Mouse (Mus musculus) heart, embryonic 14.5 days (tissue): ENCODE data around the gene Sec22b. TPM values are rescaled to one million over a fixed set of nuclear protein-coding genes. Genes with fewer than 3 reads are reported as not detected.

Experiments
- ATAC-seq: fragments of 200-750 bp; cut with Nextera tagmentation; 2 replicates; pipeline ENCODE4 v1.8.0; 2017; ENCODE audit warnings: low read depth, moderate TSS enrichment; ENCODE audit not compliant: insufficient number of reproducible peaks, insufficient read depth, low FRiP score
- H3K27ac ChIP-seq, 2 experiments: fragments of 200-500 bp in 1 of 2; fragments of 300-500 bp in 1 of 2; sonication (generic) in 1 of 2; replicated peaks in 1 of 2; 2 replicates each; pipeline ENCODE4 v1.5.1; 2012 to 2014; ENCODE audit warnings: low read depth in 2 of 2, low read length in 2 of 2, control low read depth in 1 of 2, mild to moderate bottlenecking in 1 of 2, mixed read lengths in 1 of 2; ENCODE audit not compliant: control insufficient read depth in 1 of 2, insufficient read depth in 1 of 2
- H3K27me3 ChIP-seq: fragments of 300-500 bp; sonication (generic); 2 replicates; pipeline ENCODE4 v1.6.1; 2014; ENCODE audit warnings: mild to moderate bottlenecking, low read length, control low read depth; ENCODE audit not compliant: control insufficient read depth, insufficient read depth
- H3K36me3 ChIP-seq: fragments of 300-500 bp; sonication (generic); 2 replicates; pipeline ENCODE4 v1.6.1; 2014; ENCODE audit warnings: mild to moderate bottlenecking, control low read depth, low read length, mixed read lengths; ENCODE audit not compliant: control insufficient read depth, insufficient read depth
- H3K4me1 ChIP-seq, 2 experiments: fragments of 200-500 bp in 1 of 2; fragments of 300-500 bp in 1 of 2; sonication (generic) in 1 of 2; 2 replicates each; pipeline ENCODE4 v1.6.1; 2012 to 2014; ENCODE audit warnings: low read length in 2 of 2, control low read depth in 1 of 2, mixed read lengths in 1 of 2; ENCODE audit not compliant: control insufficient read depth in 2 of 2, insufficient read depth in 2 of 2
- H3K4me2 ChIP-seq: fragments of 300-500 bp; sonication (generic); 2 replicates; pipeline ENCODE4 v1.6.1; 2014; ENCODE audit warnings: mild to moderate bottlenecking, low read length
- H3K4me3 ChIP-seq, 2 experiments: fragments of 200-500 bp in 1 of 2; fragments of 300-500 bp in 1 of 2; sonication (generic) in 1 of 2; 2 replicates each; pipeline ENCODE4 v1.5.1; 2012 to 2014; ENCODE audit warnings: low read length in 2 of 2, mild to moderate bottlenecking in 2 of 2, control low read depth in 1 of 2, low read depth in 1 of 2, moderate library complexity in 1 of 2; ENCODE audit not compliant: control insufficient read depth in 1 of 2, insufficient read depth in 1 of 2
- H3K9ac ChIP-seq: fragments of 300-500 bp; sonication (generic); 2 replicates; pipeline ENCODE4 v1.6.1; 2014; ENCODE audit warnings: mild to moderate bottlenecking, low read length
- H3K9me3 ChIP-seq: fragments of 300-500 bp; sonication (generic); 2 replicates; pipeline ENCODE4 v1.6.1; 2016; ENCODE audit warnings: low read length, control low read depth; ENCODE audit not compliant: control insufficient read depth
- WGBS: fragments of 180-500 bp; shearing (Covaris S2); extraction: QIAGEN DNeasy Blood & Tissue Kit; methylation state at CpG from one replicate; pipeline ENCODE4 v1.1.7; 2014; 5-methylcytosine and 5-hydroxymethylcytosine counted together
- polyA plus RNA-seq: library from polyadenylated mRNA; unstranded; fragments of >200 nt; fragmentation: Nextera tagmentation; extraction: Ambion mirVana; gene quantifications from 2 replicates; pipeline ENCODE4 v1.2.1, GENCODE M21; 2014

Gene Sec22b
- polyA plus RNA-seq, 1 experiment from 2014 or later = 136 TPM

DNA sequence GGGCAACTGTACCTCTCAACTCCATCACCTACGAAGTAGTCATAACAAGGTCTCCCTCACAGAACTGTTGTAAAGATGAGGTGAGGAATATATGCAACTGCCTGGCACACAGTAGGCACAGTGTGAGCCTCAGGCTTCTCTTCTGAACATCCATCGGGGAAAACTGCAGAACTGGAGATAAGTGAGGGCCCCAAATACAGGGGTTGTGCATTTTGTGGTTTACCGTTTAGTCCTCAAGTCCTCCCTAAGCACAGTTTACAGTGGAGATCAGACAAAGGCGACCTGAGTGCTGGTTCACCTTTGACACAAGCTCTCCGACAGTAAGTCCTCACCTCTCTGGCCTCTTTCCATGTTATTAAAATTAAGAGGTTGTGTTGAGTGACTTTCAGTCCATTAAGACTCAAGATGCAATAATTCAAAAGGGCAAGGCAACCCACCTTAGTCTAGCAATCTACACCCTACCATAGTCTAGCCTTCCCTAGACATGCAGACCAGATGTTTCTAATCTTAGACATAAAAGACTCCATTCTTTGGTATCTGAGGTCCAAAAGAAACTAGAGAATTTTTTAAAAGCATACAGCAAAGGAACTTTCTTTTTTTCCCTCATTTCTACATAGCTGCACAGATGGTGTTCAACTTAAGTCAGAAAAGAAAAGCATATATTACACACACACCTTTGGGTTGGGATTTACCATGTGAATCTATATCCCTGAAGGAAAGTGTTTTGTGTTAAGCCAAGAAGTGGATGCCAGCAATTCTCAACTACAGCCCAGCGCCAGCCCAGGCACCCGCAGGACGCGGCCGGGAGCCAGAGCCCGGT lies 40.7 kb downstream of the Sec22b start:
- Histone ChIP-seq H3K36me3 (no peaks in the 10 kb centered on the region), H3K4me3 (peak overlapping the region; percentile 35 to 37), H3K4me2 (peak overlapping the region; percentile 69), H3K4me1 (peaks cover 17 to 29% of the 10 kb centered on the region in 2 experiments), H3K27me3 (no peaks in the 10 kb centered on the region), H3K9ac (peak overlapping the region; percentile 69), H3K27ac (peak overlapping the region; percentile 74), H3K9me3 (no peaks in the 10 kb centered on the region)
- no peak for ATAC-seq
- WGBS = 38% methylated on average over 11 of the region's 11 CpGs

DNA sequence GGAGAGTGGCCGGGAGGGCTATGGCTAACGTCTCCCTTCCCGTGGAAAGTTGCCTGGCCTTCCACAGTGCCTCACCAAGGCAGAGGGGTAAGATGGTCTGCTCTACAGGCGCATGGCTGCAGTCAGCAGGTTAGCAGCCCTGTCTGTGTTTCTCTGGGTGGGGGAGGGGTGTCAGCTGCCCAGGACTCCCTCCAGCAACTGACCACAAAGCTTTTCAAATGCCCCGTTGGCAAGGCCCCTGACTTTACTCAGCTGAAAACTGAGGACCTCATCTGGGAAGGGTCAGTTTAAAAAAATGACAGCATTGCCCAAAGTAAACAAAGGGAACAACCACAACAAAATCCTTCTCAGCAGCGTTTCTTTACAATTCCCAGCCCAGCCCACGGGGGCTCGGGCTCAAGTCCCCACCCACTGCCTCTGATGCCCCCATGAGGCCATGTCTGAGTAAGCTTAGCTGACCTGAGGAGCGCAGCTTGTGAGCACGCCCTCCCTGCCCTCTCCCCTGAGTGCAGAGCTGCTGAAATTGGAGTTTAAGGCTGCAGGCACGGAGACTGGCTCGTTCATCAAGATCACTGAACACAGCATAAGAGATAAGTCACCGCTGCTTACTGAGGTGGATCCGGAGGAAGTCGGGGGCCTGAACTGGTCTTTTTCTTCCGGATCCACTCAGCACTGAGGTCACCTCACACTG lies 41.4 kb downstream of the Sec22b start:
- peak; percentile 58; the same call in 1 of the 2 replicates for ATAC-seq
- 8% methylated on average over 16 of the region's 16 CpGs for WGBS
- H3K4me1 ChIP-seq = peaks cover 17 to 29% of the 10 kb centered on the region in 2 experiments

DNA sequence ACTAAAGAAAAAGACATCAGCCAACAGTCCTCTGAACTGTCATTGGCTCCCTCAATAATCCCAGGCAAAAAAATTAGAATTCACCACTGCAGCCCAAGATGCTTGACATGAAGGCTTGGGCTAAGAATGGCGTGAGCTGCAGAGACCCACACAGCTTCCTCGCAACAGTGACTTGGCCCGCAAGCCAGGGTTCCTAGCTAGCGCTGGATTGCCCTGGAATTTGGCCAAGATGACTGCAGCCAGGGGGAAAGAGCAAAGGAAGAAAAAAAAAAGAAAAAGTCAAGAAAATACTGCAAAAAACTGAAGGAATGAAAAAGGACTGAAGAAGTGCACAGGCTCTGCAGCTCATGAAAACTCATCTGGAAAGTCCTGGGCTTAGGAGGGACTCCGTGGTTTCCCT lies 43.5 kb downstream of the Sec22b start:
- Histone ChIP-seq H3K4me1 (peaks cover 17 to 24% of the 10 kb centered on the region in 2 experiments), H3K9me3 (no peaks in the 10 kb centered on the region), H3K36me3 (no peaks in the 10 kb centered on the region), H3K9ac (no peak overlapping the region), H3K27ac (no peak overlapping the region), H3K4me2 (no peak overlapping the region), H3K4me3 (no peak overlapping the region), H3K27me3 (no peaks in the 10 kb centered on the region)
- no peak for ATAC-seq
- WGBS = 48% methylated on average over 5 of the region's 5 CpGs

More for the DNA sequence above, 41.4 kb downstream of the Sec22b start:
- H3K36me3 ChIP-seq = no peaks in the 10 kb centered on the region
- no peaks in the 10 kb centered on the region for H3K9me3 ChIP-seq
- H3K27ac ChIP-seq = peak overlapping the region; percentile 74
- peak overlapping the region; percentile 69 for H3K9ac ChIP-seq
- peak overlapping the region; percentile 35 to 37 for H3K4me3 ChIP-seq
- no peaks in the 10 kb centered on the region for H3K27me3 ChIP-seq
- peak overlapping the region; percentile 69 for H3K4me2 ChIP-seq

DNA sequence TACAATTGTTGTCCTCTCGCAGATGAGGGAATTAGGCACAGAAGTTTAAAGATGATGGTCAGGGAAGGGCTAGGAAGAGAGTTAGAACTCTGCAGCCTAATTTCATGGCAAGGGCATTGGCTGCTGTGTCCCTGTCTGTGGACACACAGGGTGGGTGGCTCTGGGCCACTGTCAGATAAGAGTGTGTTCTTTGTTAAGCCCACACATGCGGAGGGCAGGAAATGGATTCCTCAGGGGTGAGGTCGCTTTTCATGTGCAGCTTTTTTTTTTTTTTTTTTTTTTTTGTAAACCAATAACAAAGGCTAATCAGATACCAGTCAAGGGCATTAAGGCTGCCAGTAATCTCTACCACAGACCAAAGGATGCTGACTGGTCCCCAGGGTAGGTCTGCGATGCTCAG lies 45.4 kb downstream of the Sec22b start:
- Histone ChIP-seq H3K36me3 (no peaks in the 10 kb centered on the region), H3K9me3 (no peaks in the 10 kb centered on the region), H3K9ac (no peak overlapping the region), H3K4me1 (peaks cover 10 to 19% of the 10 kb centered on the region in 2 experiments), H3K27me3 (no peaks in the 10 kb centered on the region), H3K4me3 (no peak overlapping the region), H3K27ac (no peak overlapping the region), H3K4me2 (no peak overlapping the region)
- 0 out of 2 replicates have a peak, but pooled peaks have one; percentile 58 for ATAC-seq
- 33% methylated on average over 4 of the region's 4 CpGs for WGBS

DNA sequence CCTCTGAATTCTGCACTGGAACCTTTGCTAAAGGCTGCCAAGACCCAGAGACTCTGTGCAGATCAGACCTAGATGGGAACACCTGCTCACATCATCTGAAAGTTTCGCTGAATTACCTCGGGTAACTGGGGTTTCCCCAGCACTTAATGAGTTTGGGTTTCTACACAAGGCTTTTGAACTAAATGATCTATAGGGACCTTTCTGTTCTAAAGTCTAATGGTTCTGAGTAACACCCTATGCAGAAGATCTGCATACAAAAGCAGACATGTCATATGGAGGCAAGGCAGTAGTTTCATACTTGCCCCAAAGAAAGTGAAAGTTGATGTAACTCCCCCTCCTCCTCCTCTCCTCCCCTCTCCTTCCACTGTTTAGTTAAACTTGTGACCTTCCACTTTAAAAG lies 47.5 kb downstream of the Sec22b start:
- Histone ChIP-seq H3K9ac (no peak overlapping the region), H3K9me3 (no peaks in the 10 kb centered on the region), H3K4me2 (no peak overlapping the region), H3K4me1 (peaks cover 3 to 9% of the 10 kb centered on the region in 2 experiments; a peak in 2 of 4 replicates), H3K27me3 (no peaks in the 10 kb centered on the region), H3K36me3 (no peaks in the 10 kb centered on the region), H3K4me3 (no peak overlapping the region), H3K27ac (no peak overlapping the region)
- ATAC-seq = no peak
- 87% methylated on average over 2 of the region's 2 CpGs for WGBS

DNA sequence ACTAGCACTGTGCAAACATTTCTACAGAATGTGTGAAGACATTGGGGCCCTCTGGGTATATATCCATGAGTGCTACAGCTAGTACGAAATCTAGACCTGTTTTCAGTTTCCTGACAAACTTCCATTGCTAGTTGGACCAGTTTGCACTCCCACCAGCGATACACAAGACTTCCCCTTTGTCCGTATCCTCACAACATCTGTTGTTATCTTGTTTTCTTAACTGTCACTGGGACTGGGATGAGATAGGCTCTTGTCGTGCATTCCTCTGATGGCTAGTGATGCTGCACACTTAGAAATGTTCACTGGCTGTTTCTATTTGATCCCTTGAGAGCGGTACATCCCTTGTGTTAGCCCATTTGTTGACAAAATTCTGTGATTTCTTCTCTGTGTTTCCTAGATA lies 49.0 kb downstream of the Sec22b start:
- H3K4me3 ChIP-seq = no peak overlapping the region
- H3K36me3 ChIP-seq = no peaks in the 10 kb centered on the region
- H3K4me2 ChIP-seq = no peak overlapping the region
- WGBS = 34% methylated on average over 5 of the region's 5 CpGs
- no peak for ATAC-seq
- H3K27me3 ChIP-seq = no peaks in the 10 kb centered on the region
- peaks cover 3 to 9% of the 10 kb centered on the region in 2 experiments; a peak in 2 of 4 replicates for H3K4me1 ChIP-seq
- H3K9me3 ChIP-seq = peaks cover 6% of the 10 kb centered on the region; the same call in 1 of the 2 replicates
- no peak overlapping the region for H3K27ac ChIP-seq
- H3K9ac ChIP-seq = no peak overlapping the region

DNA sequence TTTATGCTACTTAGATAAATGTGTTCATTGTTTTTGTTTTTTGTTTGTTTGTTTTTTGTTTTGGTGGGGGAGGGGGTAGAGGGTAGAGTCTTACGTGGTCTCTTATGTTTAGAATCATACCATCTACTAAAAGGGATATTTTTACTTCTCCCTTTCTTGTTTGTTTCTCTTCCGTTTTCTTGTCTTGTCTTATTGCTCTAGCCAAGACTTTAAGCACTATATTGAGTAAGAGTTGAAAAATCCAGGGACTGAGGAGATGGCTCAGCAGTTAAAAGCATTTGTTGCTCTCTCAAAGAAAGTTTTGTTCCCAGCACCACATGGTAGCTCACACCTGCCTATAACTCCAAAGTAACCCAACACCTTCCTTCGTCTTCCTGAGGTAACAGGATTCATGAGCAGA lies 50.1 kb downstream of the Sec22b start:
- peaks cover 6% of the 10 kb centered on the region; the same call in 1 of the 2 replicates for H3K9me3 ChIP-seq
- no peak overlapping the region for H3K9ac ChIP-seq
- H3K27me3 ChIP-seq = no peaks in the 10 kb centered on the region
- 78% methylated on average over 3 of the region's 3 CpGs for WGBS
- no peak overlapping the region for H3K4me3 ChIP-seq
- H3K4me2 ChIP-seq = no peak overlapping the region
- H3K36me3 ChIP-seq = no peaks in the 10 kb centered on the region
- no peak for ATAC-seq
- no peak overlapping the region for H3K27ac ChIP-seq
- H3K4me1 ChIP-seq = peaks cover 2 to 9% of the 10 kb centered on the region in 2 experiments; a peak in 2 of 4 replicates
